Mouse (Mus musculus) stomach, embryonic 15.5 days (tissue): ENCODE results near the gene Slc2a12. TPM values are rescaled to one million over a fixed set of nuclear protein-coding genes. Genes with fewer than 3 reads are reported as not detected.

Experiments used
- ATAC-seq: fragments of 200-750 bp; cut with Nextera tagmentation; 2 replicates; pipeline ENCODE4 v1.8.0; 2017; ENCODE audit warnings: low read depth, moderate number of reproducible peaks, moderate TSS enrichment; ENCODE audit not compliant: insufficient read depth, low FRiP score
- H3K27ac ChIP-seq: fragments of 300-500 bp; sonication (generic); 2 replicates; pipeline ENCODE4 v1.5.1; 2015; ENCODE audit warnings: mild to moderate bottlenecking, inconsistent platforms
- H3K27me3 ChIP-seq: fragments of 300-500 bp; sonication (generic); replicated peaks from 2 replicates; pipeline ENCODE4 v1.6.1; 2015; ENCODE audit warnings: inconsistent platforms
- H3K36me3 ChIP-seq: fragments of 300-500 bp; sonication (generic); 2 replicates; pipeline ENCODE4 v1.6.1; 2015; ENCODE audit warnings: inconsistent platforms
- H3K4me1 ChIP-seq: fragments of 300-500 bp; sonication (generic); 2 replicates; pipeline ENCODE4 v1.6.1; 2015; ENCODE audit warnings: inconsistent platforms
- H3K4me2 ChIP-seq: fragments of 300-500 bp; sonication (generic); 2 replicates; pipeline ENCODE4 v1.6.1; 2015; ENCODE audit warnings: mild to moderate bottlenecking, inconsistent platforms
- H3K4me3 ChIP-seq: fragments of 300-500 bp; sonication (generic); replicated peaks from 2 replicates; pipeline ENCODE4 v1.5.1; 2015; ENCODE audit warnings: inconsistent platforms
- H3K9ac ChIP-seq: fragments of 300-500 bp; sonication (generic); 2 replicates; pipeline ENCODE4 v1.6.1; 2015; ENCODE audit warnings: inconsistent platforms
- H3K9me3 ChIP-seq: fragments of 300-500 bp; sonication (generic); 2 replicates; pipeline ENCODE4 v1.6.1; 2016; ENCODE audit warnings: inconsistent platforms
- WGBS: fragments of 180-500 bp; shearing (Covaris S2); methylation state at CpG from one replicate; pipeline ENCODE4 v1.1.7; 2015; 5-methylcytosine and 5-hydroxymethylcytosine counted together
- polyA plus RNA-seq: library from polyadenylated mRNA; unstranded; fragments of >200 nt; fragmentation: Nextera tagmentation; extraction: Ambion mirVana; gene quantifications from 2 replicates; pipeline ENCODE4 v1.2.1, GENCODE M21; 2015

Gene Slc2a12
- polyA plus RNA-seq, 1 experiment from 2014 or later: 1.2 TPM

DNA sequence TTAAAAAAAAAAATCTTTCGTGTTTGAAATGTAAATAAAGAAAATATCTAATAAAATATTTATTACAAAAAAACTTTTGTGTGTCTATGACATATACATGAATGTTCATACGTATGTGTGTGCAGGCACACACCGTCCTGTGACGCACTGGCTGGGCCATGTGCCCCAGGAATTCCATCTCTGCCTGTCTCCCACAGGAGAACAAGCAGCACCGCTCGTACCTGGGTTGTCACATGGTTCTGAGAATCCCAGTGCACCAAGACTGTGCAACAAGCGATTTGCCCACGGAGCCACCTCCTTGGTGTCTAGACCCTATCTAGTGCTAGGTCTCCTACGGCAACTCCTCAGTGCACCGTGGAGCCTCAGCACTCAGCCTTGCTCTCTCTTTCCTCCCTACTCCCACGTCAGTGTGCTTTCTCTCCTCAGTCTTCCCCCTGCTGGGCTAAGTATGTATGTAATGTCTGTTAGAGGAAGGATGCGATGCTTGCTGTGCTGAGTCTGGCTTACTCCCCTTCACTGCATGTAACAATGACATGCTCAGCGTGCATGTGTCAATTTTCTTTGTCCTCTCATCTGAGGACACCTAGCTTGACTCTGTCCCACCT lies 65.5 kb downstream of the Slc2a12 start:
- Histone ChIP-seq H3K36me3 (peaks cover 8% of the 10 kb centered on the region; the same call in 1 of the 2 replicates), H3K9me3 (no peaks in the 10 kb centered on the region), H3K4me1 (no peaks in the 10 kb centered on the region), H3K9ac (no peak overlapping the region), H3K4me3 (no peak overlapping the region), H3K27ac (no peak overlapping the region), H3K27me3 (no peaks in the 10 kb centered on the region), H3K4me2 (no peak overlapping the region)
- ATAC-seq: 0 out of 2 replicates have a peak, but pooled peaks have one; percentile 14
- WGBS: 87% methylated on average over 13 of the region's 13 CpGs

GRCm38 (mm10) chr10:22712955-22713354 lies 68.1 kb downstream of the Slc2a12 start:
- Histone ChIP-seq H3K27me3 (no peaks in the 10 kb centered on the region), H3K36me3 (peaks cover 5% of the 10 kb centered on the region; the same call in 1 of the 2 replicates), H3K9me3 (no peaks in the 10 kb centered on the region), H3K9ac (no peak overlapping the region), H3K4me3 (no peak overlapping the region), H3K27ac (no peak overlapping the region), H3K4me2 (no peak overlapping the region), H3K4me1 (no peaks in the 10 kb centered on the region)
- 36% methylated on average over 2 of the region's 2 CpGs for whole genome bisulfite sequencing
- ATAC-seq: no peak

GRCm38 (mm10) chr10:22714520-22714919 lies 69.7 kb downstream of the Slc2a12 start:
- Histone ChIP-seq H3K4me1 (no peaks in the 10 kb centered on the region), H3K27me3 (no peaks in the 10 kb centered on the region), H3K9ac (no peak overlapping the region), H3K4me3 (no peak overlapping the region), H3K27ac (no peak overlapping the region), H3K9me3 (no peaks in the 10 kb centered on the region), H3K36me3 (peaks cover 5% of the 10 kb centered on the region; the same call in 1 of the 2 replicates), H3K4me2 (no peak overlapping the region)
- ATAC-seq: no peak
- WGBS: 68% methylated on average over 4 of the region's 4 CpGs

- Histone ChIP-seq H3K27me3 (no peaks in the 10 kb centered on the region), H3K4me2 (no peak overlapping the region), H3K4me1 (no peaks in the 10 kb centered on the region), H3K9ac (no peak overlapping the region), H3K27ac (no peak overlapping the region), H3K9me3 (no peaks in the 10 kb centered on the region), H3K4me3 (no peak overlapping the region), H3K36me3 (no peaks in the 10 kb centered on the region)
- WGBS: 34% methylated on average over 4 of the region's 4 CpGs
- no peak for ATAC-seq
These were observed 73.7 kb downstream of the Slc2a12 start for GRCm38 (mm10) chr10:22718475-22718874.

- no peak for ATAC-seq
- Histone ChIP-seq H3K27ac (no peak overlapping the region), H3K4me3 (no peak overlapping the region), H3K9me3 (no peaks in the 10 kb centered on the region), H3K4me2 (no peak overlapping the region), H3K27me3 (no peaks in the 10 kb centered on the region), H3K4me1 (no peaks in the 10 kb centered on the region), H3K36me3 (peaks cover 4% of the 10 kb centered on the region; the same call in 1 of the 2 replicates), H3K9ac (no peak overlapping the region)
- 84% methylated on average over 5 of the region's 5 CpGs for WGBS
These were observed 76.1 kb downstream of the Slc2a12 start for GRCm38 (mm10) chr10:22720781-22721529.

GRCm38 (mm10) chr10:22725166-22725565 lies 80.4 kb downstream of the Slc2a12 start:
- 47% methylated on average over 4 of the region's 4 CpGs for WGBS
- no peak for ATAC-seq
- Histone ChIP-seq H3K4me3 (no peak overlapping the region), H3K4me1 (peaks cover 9% of the 10 kb centered on the region; the same call in 1 of the 2 replicates), H3K27ac (no peak overlapping the region), H3K9me3 (no peaks in the 10 kb centered on the region), H3K36me3 (peaks cover 4% of the 10 kb centered on the region; the same call in 1 of the 2 replicates), H3K9ac (no peak overlapping the region), H3K4me2 (no peak overlapping the region), H3K27me3 (no peaks in the 10 kb centered on the region)

DNA sequence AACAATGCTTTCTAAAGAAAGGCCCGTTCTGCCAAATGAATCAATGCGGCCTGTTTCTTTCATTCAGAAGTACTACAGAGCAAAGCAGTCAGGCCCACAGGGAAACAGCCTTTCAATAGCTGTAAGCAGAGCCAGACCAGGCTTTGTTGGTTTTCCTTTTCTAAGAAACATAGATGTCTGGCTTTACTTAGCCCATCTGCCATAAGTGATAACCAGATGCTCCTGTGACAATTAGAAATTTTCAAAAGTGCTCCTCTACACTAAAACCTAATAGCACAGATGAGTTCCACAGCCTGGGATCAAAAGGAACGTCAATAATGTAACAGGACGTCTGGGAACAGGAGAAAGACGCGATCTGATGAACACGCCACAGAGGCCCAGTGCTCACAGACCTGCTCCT lies 81.5 kb downstream of the Slc2a12 start:
- Histone ChIP-seq H3K27ac (no peak overlapping the region), H3K4me2 (no peak overlapping the region), H3K4me3 (no peak overlapping the region), H3K36me3 (peaks cover 4% of the 10 kb centered on the region; the same call in 1 of the 2 replicates), H3K9ac (no peak overlapping the region), H3K27me3 (no peaks in the 10 kb centered on the region), H3K9me3 (no peaks in the 10 kb centered on the region), H3K4me1 (peaks cover 9% of the 10 kb centered on the region; the same call in 1 of the 2 replicates)
- no peak for ATAC-seq
- 78% methylated on average over 7 of the region's 7 CpGs for WGBS

DNA sequence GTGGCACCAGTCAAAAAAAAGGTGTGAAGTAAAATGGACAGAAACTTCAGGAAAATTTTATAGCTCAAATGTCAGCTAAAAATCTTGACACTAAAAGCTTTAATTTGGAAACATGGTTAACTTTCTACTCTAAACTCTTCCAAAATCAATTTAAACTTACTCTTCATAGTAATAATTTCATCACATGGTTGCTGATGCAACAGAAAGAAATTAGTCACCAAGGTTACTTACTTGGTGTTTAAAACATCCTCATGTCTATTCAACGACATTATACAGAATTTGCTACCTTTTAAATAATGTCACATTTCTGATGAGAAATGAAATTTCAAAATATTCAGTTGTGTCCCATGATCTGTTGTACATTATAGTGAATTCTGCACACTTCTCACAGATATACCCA lies 83.4 kb downstream of the Slc2a12 start:
- no peak overlapping the region for H3K4me3 ChIP-seq
- peaks cover 4% of the 10 kb centered on the region; the same call in 1 of the 2 replicates for H3K36me3 ChIP-seq
- no peak overlapping the region for H3K9ac ChIP-seq
- H3K27ac ChIP-seq: no peak overlapping the region
- 82% methylated on average over 1 of the region's 1 CpGs for WGBS
- no peaks in the 10 kb centered on the region for H3K9me3 ChIP-seq
- H3K27me3 ChIP-seq: no peaks in the 10 kb centered on the region
- no peak overlapping the region for H3K4me2 ChIP-seq
- peaks cover 9% of the 10 kb centered on the region; the same call in 1 of the 2 replicates for H3K4me1 ChIP-seq
- no peak for ATAC-seq

GRCm38 (mm10) chr10:22730266-22730991 lies 85.6 kb downstream of the Slc2a12 start:
- peak; percentile 57 for ATAC-seq
- H3K27ac ChIP-seq: peak overlapping the region; percentile 92
- peak overlapping the region; percentile 54 for H3K4me2 ChIP-seq
- peak overlapping the region; percentile 91 for H3K9ac ChIP-seq
- no peaks in the 10 kb centered on the region for H3K9me3 ChIP-seq
- no peaks in the 10 kb centered on the region for H3K36me3 ChIP-seq
- no peaks in the 10 kb centered on the region for H3K27me3 ChIP-seq
- peak overlapping the region; percentile 99 for H3K4me3 ChIP-seq
- under 1% methylated on average over 39 of the region's 39 CpGs for WGBS
- peaks cover 9% of the 10 kb centered on the region; the same call in 1 of the 2 replicates for H3K4me1 ChIP-seq

GRCm38 (mm10) chr10:22730992-22731271 lies 86.1 kb downstream of the Slc2a12 start:
- H3K4me2 ChIP-seq: peak overlapping the region; percentile 54
- WGBS: under 1% methylated on average over 31 of the region's 33 CpGs
- peak overlapping the region; percentile 92 for H3K27ac ChIP-seq
- no peaks in the 10 kb centered on the region for H3K27me3 ChIP-seq
- H3K36me3 ChIP-seq: no peaks in the 10 kb centered on the region
- peak; percentile 33 for ATAC-seq
- peak overlapping the region; percentile 99 for H3K4me3 ChIP-seq
- H3K9me3 ChIP-seq: no peaks in the 10 kb centered on the region
- peaks cover 9% of the 10 kb centered on the region; the same call in 1 of the 2 replicates for H3K4me1 ChIP-seq
- H3K9ac ChIP-seq: peak overlapping the region; percentile 91

GRCm38 (mm10) chr10:22731272-22732093 lies 86.7 kb downstream of the Slc2a12 start, which contains the start of gene Tbpl1:
Tbpl1 (minus strand) TSS chr10:22731938.
- peak within 1 kb of the TSS; percentile 88 for H3K4me2 ChIP-seq
- peak within 1 kb of the TSS; percentile 91 for H3K9ac ChIP-seq
- H3K4me3 ChIP-seq: peak within 1 kb of the TSS; percentile 99
- peak within 1 kb of the TSS; percentile 92 for H3K27ac ChIP-seq
- under 1% methylated on average over 77 of the region's 77 CpGs for WGBS
- peaks cover 9% of the 10 kb centered on the region; the same call in 1 of the 2 replicates for H3K4me1 ChIP-seq
- no peaks in the 10 kb centered on the region for H3K36me3 ChIP-seq
- no peaks in the 10 kb centered on the region for H3K27me3 ChIP-seq
- ATAC-seq: peak; percentile 99
- no peaks in the 10 kb centered on the region for H3K9me3 ChIP-seq
